Mouse (Mus musculus) frontal cortex, postnatal 14 days (tissue): Measurements from ENCODE around the gene Gm4724.
"Not testable (repeated sequence)": the region's sequence is repeated elsewhere in the genome, so short reads cannot be mapped to it uniquely, and the experiment has no call there.

ENCODE experiments used
- DNase-seq, 2 experiments: peaks; one replicate each; pipeline ENCODE4 v3.0.0; 2022; ENCODE audit warnings: low spot score in 2 of 2

The Gm4724 gene

DNA sequence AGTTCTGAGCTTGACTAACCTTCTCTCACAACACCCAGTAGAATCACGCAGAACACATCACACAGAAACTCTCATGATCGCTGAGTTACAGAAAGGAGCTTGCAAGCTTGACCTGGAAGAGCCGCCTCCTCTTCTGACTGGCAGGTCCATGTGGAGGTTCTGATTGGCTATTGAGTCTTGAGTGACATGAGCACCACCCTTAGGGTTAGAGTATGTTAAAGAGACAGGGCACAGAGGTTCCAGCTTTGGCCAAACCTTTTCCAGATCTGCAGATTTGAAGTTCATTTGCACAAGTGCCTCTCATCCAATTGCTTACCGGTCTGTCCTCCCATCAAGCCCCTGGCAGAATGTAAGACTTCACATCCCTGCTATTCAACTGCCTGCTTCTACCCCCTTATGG lies at the start of gene Gm4724:
Gene Gm4724, minus strand, starts transcription at position 101 of the 400 bp plus-strand sequence.
- DNase-seq: not testable (repeated sequence)

DNA sequence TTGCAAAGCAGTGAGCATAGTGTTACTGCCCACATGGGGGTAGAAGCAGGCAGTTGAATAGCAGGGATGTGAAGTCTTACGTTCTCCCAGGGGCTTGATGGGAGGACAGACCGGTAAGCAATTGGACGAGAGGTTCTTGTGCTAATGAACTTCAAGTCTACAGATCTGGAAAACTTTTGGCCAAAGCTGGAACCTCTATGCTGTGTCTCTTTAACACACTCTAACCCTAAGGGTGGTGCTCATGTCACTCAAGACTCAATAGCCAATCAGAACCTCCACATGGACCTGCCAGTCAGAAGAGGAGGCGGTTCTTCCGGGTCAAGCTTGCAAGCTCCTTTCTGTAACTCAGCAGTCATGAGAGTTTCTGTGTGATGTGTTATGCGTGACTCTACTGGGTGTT lies 34.1 kb upstream of the Gm4724 start, which contains the start of gene Zfp965:
Gene Zfp965, plus strand, starts transcription at position 301 of the 400 bp plus-strand sequence.
- DNase-seq: not testable (repeated sequence)
